ENCODE assay signal across 23 mouse cellular contexts in the genomic region with DNA sequence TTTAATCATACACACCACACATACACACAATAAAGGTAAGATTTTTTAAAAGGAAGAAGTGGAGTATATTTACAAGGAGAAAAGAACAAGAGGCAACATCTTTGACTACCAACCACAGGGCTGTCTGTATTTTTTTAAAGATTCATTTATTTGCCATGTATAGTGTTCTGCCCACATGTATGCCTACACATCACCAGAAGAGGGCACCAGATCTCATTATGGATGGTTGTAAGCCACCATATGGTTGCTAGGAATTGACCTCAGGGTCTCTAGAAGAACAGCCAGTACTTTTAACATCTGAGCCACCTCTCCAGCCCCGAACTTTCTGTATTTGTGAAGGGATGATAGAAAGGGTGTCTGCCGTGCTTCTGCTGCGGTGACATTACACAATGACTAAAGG. TPM values are rescaled to one million over a fixed set of nuclear protein-coding genes. Genes with fewer than 3 reads are reported as not detected.
A peak's percentile ranks its signal among the peaks of the same experiment; 100 is the strongest.
DNase-seq lines count a peak whose midpoint lies in the region; ATAC-seq and TF ChIP-seq lines count a peak whose summit lies in the region.
"Had no signal": no experiment of that assay in that cellular context is flagged by ENCODE, and none has a peak within 500 bp of the region (broad histone marks: within the 10 kb centered on the region; RNA-seq: fewer than 3 reads in every experiment).

No protein-coding gene starts in this region.

- H3K27ac ChIP-seq in heart, postnatal 0 days (ENCODE audit: low read depth), result no peak overlapping the region
- no peak overlapping the region for H3K27ac ChIP-seq in liver, postnatal 0 days (ENCODE audit: low read depth)
- H3K27ac ChIP-seq: forebrain, embryonic 12.5 days; limb, embryonic 15.5 days; neural tube, embryonic 12.5 days had no signal

- no peak for DNase-seq in heart, postnatal 0 days (ENCODE audit: low spot score)
- DNase-seq in heart, postnatal 4 days, result no peak
- no peak for DNase-seq in liver, postnatal 0 days
- no peak for DNase-seq in liver
- peak; percentile 46 for DNase-seq in ZHBTc4 (ENCODE audit: low read depth, low spot score)
- no peak for DNase-seq in ovary, postnatal 10 days (ENCODE audit: low spot score)
- no peak for DNase-seq in adrenal gland, postnatal 10 days
- DNase-seq: adrenal gland, adult 2 months; cerebellum, adult 11-12 months; cerebellum, postnatal 25 days; gastrocnemius, postnatal 10 days; heart, adult 18-20 months; kidney, adult 9 months; layer of hippocampus, postnatal 36 days; lung, embryonic 14.5 days; lung, postnatal 4 days; thymus, adult 18-20 months; thymus, postnatal 4 days had no signal

- ATAC-seq in heart, postnatal 0 days (ENCODE audit: insufficient read depth, low read depth), result no peak
- ATAC-seq in liver, postnatal 0 days, result no peak
- ATAC-seq: inflammation-experienced regulatory T-cells, adult 6 months had no signal

- peaks cover 8% of the 10 kb centered on the region; the same call in 1 of the 2 replicates for H3K4me1 ChIP-seq in heart, postnatal 0 days (ENCODE audit: control insufficient read depth, insufficient read depth)
- no peaks in the 10 kb centered on the region for H3K4me1 ChIP-seq in liver, postnatal 0 days (ENCODE audit: insufficient read depth)
- no peaks in the 10 kb centered on the region for H3K4me1 ChIP-seq in E14TG2a.4 (replicated peaks; ENCODE audit: low read depth, low read length)
- H3K4me1 ChIP-seq: forebrain, embryonic 12.5 days; limb, embryonic 15.5 days; neural tube, embryonic 12.5 days had no signal

- WGBS in heart, postnatal 0 days, result 93% methylated on average over 3 of the region's 3 CpGs
- WGBS in liver, postnatal 0 days (ENCODE audit: insufficient replicate concordance), result 71% methylated on average over 3 of the region's 3 CpGs

- H3K9me3 ChIP-seq in heart, postnatal 0 days (replicated peaks; ENCODE audit: control insufficient read depth, low read length), result no peaks in the 10 kb centered on the region
- no peaks in the 10 kb centered on the region for H3K9me3 ChIP-seq in liver, postnatal 0 days (ENCODE audit: low read length)
- no peaks in the 10 kb centered on the region for H3K9me3 ChIP-seq in E14TG2a.4 (ENCODE audit: low read length)
- H3K9me3 ChIP-seq: forebrain, embryonic 12.5 days; limb, embryonic 15.5 days; neural tube, embryonic 12.5 days had no signal

- H3K4me3 ChIP-seq in heart, postnatal 0 days (ENCODE audit: low read depth, low read length), result no peak overlapping the region
- H3K4me3 ChIP-seq in liver, postnatal 0 days (ENCODE audit: low read depth, low read length), result no peak overlapping the region
- H3K4me3 ChIP-seq in E14TG2a.4 (replicated peaks; ENCODE audit: low read length), result no peak overlapping the region
- H3K4me3 ChIP-seq: forebrain, embryonic 12.5 days; limb, embryonic 15.5 days; neural tube, embryonic 12.5 days had no signal

- no peak overlapping the region for H3K4me2 ChIP-seq in heart, postnatal 0 days (ENCODE audit: low read depth, low read length)
- no peak overlapping the region for H3K4me2 ChIP-seq in liver, postnatal 0 days (ENCODE audit: low read depth, low read length)
- H3K4me2 ChIP-seq: forebrain, embryonic 12.5 days; limb, embryonic 15.5 days; lung, embryonic 14.5 days; neural tube, embryonic 12.5 days had no signal

- no peak for TF ChIP-seq EP300 in heart, postnatal 0 days (IDR thresholded peaks at IDR 0.05; ENCODE audit: low read depth)
- no peak for TF ChIP-seq EP300 in liver, postnatal 0 days (IDR thresholded peaks at IDR 0.05; ENCODE audit: low read depth)

- 0 out of 2 replicates have a peak, but pooled peaks cover 4% of the 10 kb centered on the region for H3K36me3 ChIP-seq in heart, postnatal 0 days (replicated peaks; ENCODE audit: control insufficient read depth, insufficient read depth, low read length)
- H3K36me3 ChIP-seq in liver, postnatal 0 days (replicated peaks; ENCODE audit: insufficient read depth, low read length), result no peaks in the 10 kb centered on the region
- H3K36me3 ChIP-seq in E14TG2a.4 (ENCODE audit: insufficient read depth, low read length), result no peaks in the 10 kb centered on the region
- H3K36me3 ChIP-seq: forebrain, embryonic 12.5 days; limb, embryonic 15.5 days; neural tube, embryonic 12.5 days had no signal

- no peaks in the 10 kb centered on the region for H3K27me3 ChIP-seq in heart, postnatal 0 days (ENCODE audit: control insufficient read depth, insufficient read depth, low read length)
- peaks cover 10% of the 10 kb centered on the region; the same call in 1 of the 2 replicates for H3K27me3 ChIP-seq in liver, postnatal 0 days (ENCODE audit: insufficient read depth, low read length)
- peaks cover 21% of the 10 kb centered on the region for H3K27me3 ChIP-seq in E14TG2a.4 (ENCODE audit: insufficient read depth, low read length)
- H3K27me3 ChIP-seq: limb, embryonic 15.5 days; neural tube, embryonic 12.5 days had no signal

- no peak overlapping the region for H3K9ac ChIP-seq in heart, postnatal 0 days (replicated peaks; ENCODE audit: low read depth, low read length)
- no peak overlapping the region for H3K9ac ChIP-seq in liver, postnatal 0 days (replicated peaks)
- H3K9ac ChIP-seq: forebrain, embryonic 12.5 days; limb, embryonic 15.5 days; lung, embryonic 14.5 days; neural tube, embryonic 12.5 days had no signal

- TF ChIP-seq CTCF in heart, postnatal 0 days (IDR thresholded peaks at IDR 0.05; ENCODE audit: low read depth), result peak; percentile 18; the same call in 1 of the 2 replicates
- TF ChIP-seq CTCF in liver, postnatal 0 days (IDR thresholded peaks at IDR 0.05; ENCODE audit: low read depth), result peak; percentile 36; the same call in 1 of the 2 replicates
- TF ChIP-seq CTCF in E14TG2a.4 (conservative IDR thresholded peaks at IDR 0.05; ENCODE audit: low read length), result peak; percentile 49

RNA-seq across cellular contexts. Expression of a gene that starts 58.8 kb away (rescaled TPM):
- 8.8 and 12.4 TPM in 2 replicates for total RNA-seq in heart, postnatal 0 days (2014; rRNA removed; ENCODE audit: low replicate concordance)
- 9.9 and 11.4 TPM in 2 replicates for polyA plus RNA-seq in heart, postnatal 0 days (2015; fragmentation: Nextera tagmentation; extraction: Ambion mirVana)
- 1 to 10 TPM; 4.4 to 4.5 TPM for total RNA-seq in heart, postnatal 4 days (2021)
- polyA plus RNA-seq in liver, postnatal 0 days (2015; fragmentation: Nextera tagmentation; extraction: Ambion mirVana), result 4.1 and 4.5 TPM in 2 replicates
- 10 to 100 TPM; 10.7 to 17.4 TPM for total RNA-seq in adrenal gland, postnatal 10 days (2021)
